In genomic region chr7:24399256-24400081, GRCm38 (mm10) we compare ENCODE assay signal across 8 mouse cellular contexts. TPM values are rescaled to one million over a fixed set of nuclear protein-coding genes. Genes with fewer than 3 reads are reported as not detected.
DNase-seq lines count a peak whose midpoint lies in the region; ATAC-seq lines count a peak whose summit lies in the region.

Gene Smg9, plus strand, starts transcription at chr7:24399619.

- peaks cover 7% of the 10 kb centered on the region for H3K9me3 ChIP-seq in hindbrain, embryonic 10.5 days

- H3K4me1 ChIP-seq in hindbrain, embryonic 10.5 days (replicated peaks): peaks cover 12% of the 10 kb centered on the region

- no peaks in the 10 kb centered on the region for H3K27me3 ChIP-seq in hindbrain, embryonic 10.5 days (ENCODE audit: insufficient read depth, poor library complexity, severe bottlenecking)

- ATAC-seq in frontal cortex, adult (ENCODE audit: low TSS enrichment): peak; percentile 97

- 3% methylated on average over 66 of the region's 66 CpGs for WGBS in hindbrain, embryonic 10.5 days

- DNase-seq in MN1 (ENCODE audit: low spot score): peak; percentile 98
- DNase-seq in cerebellum, adult 9-10 months: peak; percentile 98
- DNase-seq in hindbrain, embryonic 10.5 days (ENCODE audit: low spot score): peak; percentile 98
- DNase-seq in layer of hippocampus, postnatal 10 days (ENCODE audit: low spot score in 2 of 2): peak; percentile 96 to 97
- peak; percentile 98 for DNase-seq in lung, postnatal 10 days
- peak; percentile 96 for DNase-seq in ovary, postnatal 36 days (ENCODE audit: low spot score)
- peak; percentile 97 for DNase-seq in thymus, postnatal 25 days

- H3K4me3 ChIP-seq in hindbrain, embryonic 10.5 days: peak within 1 kb of the TSS; percentile 70

- H3K27ac ChIP-seq in hindbrain, embryonic 10.5 days: peak within 1 kb of the TSS; percentile 96

- H3K36me3 ChIP-seq in hindbrain, embryonic 10.5 days: peaks cover 36% of the 10 kb centered on the region

RNA-seq across cellular contexts. Expression of gene Smg9, which starts in this region (rescaled TPM):
- polyA plus RNA-seq in hindbrain, embryonic 10.5 days (2016; fragmentation: Nextera tagmentation; extraction: Ambion mirVana): 27.4 and 32.7 TPM in 2 replicates
- total RNA-seq in layer of hippocampus, postnatal 10 days (2021): 10 to 100 TPM; 33.5 to 34.3 TPM

Comparison
In these comparisons a context has a peak if more than half of its experiments do, and no peak if none do; other contexts are left out.
1. Peak in every context shown above with its lines: DNase-seq, ATAC-seq, H3K4me3 ChIP-seq and H3K27ac ChIP-seq.